Mouse (Mus musculus): ENCODE data around the gene Mup5.
"Not testable (repeated sequence)": the region's sequence is repeated elsewhere in the genome, so short reads cannot be mapped to it uniquely, and the experiment has no call there.

The Mup5 gene

DNA sequence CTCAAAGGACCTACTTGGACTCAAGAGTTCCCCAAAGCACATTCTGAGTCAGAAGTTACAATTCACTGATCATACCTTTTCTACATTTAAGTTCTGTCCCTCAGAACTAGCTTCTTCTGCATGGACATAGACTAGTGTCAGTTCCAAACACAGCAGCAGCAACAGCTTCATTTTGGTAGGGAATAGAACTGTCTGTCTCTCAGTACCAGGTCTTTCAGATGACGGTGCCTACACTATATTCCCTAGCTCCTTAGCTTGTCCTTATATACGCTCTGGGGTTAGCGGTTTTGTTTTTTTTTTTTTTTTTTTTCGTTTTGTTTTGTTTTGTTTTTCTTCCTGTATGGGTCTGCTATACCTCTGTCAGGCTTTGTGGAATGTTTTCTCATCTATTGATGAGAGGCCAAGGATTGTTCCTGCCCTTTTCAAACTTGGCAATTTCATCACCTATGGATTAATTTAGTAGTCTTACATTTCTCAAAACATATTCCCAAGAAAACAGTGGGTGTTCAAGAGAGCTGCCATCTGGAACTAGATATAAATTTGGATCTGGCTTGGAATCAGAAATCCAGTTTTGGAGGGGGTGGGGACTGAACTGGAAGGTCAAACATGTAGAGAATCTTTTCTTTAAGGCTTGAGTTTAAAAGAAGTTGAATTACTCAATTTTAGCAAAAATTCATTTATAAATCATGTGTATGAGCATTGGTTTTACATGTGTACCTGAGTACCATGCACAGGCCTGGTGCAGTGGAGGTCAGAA is at the start of gene Mup5:
Gene Mup5 (minus strand): TSS at position 282 of the 757 bp plus-strand sequence.
- DNase-seq (ENCODE audit: low read depth, low spot score): no peak

GRCm38 (mm10) chr4:61858160-61858559 is 23.1 kb upstream of the Mup5 start:
- no peak for DNase-seq (ENCODE audit: low read depth, low spot score)

- DNase-seq (ENCODE audit: low read depth, low spot score): no peak
Observed at GRCm38 (mm10) chr4:61855831-61856698, 21.0 kb upstream of the Mup5 start.

- no peak for DNase-seq (ENCODE audit: low read depth, low spot score)
Observed at GRCm38 (mm10) chr4:61855344-61855743, 20.3 kb upstream of the Mup5 start.

GRCm38 (mm10) chr4:61844758-61845455 is 9.9 kb upstream of the Mup5 start:
- DNase-seq (ENCODE audit: low read depth, low spot score): no peak

DNA sequence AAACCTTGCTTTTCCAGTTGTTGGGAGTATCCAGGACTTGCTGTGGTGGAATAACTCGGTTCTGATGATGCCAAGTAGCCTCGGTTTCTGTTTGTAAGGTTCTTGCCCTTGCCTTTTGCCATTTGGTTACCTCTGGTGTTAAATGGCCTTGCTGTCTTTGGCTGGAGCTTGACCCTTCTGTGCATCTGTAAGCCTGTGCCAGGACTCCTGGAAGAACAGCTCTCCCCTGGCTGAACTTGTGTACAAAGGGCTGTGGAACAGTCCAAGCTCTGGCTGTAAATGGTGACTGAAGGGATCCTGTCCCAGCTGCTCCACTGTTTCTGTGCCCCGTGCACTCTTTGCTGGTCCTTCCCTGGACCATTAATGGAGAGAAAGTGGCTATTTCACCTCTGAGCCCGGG is 5.8 kb downstream of the Mup5 start:
- no peak for DNase-seq (ENCODE audit: low read depth, low spot score)

GRCm38 (mm10) chr4:61823185-61823584 is 11.8 kb downstream of the Mup5 start:
- DNase-seq (ENCODE audit: low read depth, low spot score): no peak

GRCm38 (mm10) chr4:61822541-61822940 is 12.5 kb downstream of the Mup5 start:
- DNase-seq (ENCODE audit: low read depth, low spot score): not testable (repeated sequence)

GRCm38 (mm10) chr4:61815602-61816001 is 19.4 kb downstream of the Mup5 start:
- DNase-seq (ENCODE audit: low read depth, low spot score): no peak

- no peak for DNase-seq (ENCODE audit: low read depth, low spot score)
Observed at GRCm38 (mm10) chr4:61813435-61813834, 21.6 kb downstream of the Mup5 start.

- not testable (repeated sequence) for DNase-seq (ENCODE audit: low read depth, low spot score)
Observed at GRCm38 (mm10) chr4:61811193-61811592, 23.8 kb downstream of the Mup5 start.

- not testable (repeated sequence) for DNase-seq (ENCODE audit: low read depth, low spot score)
Observed at GRCm38 (mm10) chr4:61808926-61809325, 26.1 kb downstream of the Mup5 start.

DNA sequence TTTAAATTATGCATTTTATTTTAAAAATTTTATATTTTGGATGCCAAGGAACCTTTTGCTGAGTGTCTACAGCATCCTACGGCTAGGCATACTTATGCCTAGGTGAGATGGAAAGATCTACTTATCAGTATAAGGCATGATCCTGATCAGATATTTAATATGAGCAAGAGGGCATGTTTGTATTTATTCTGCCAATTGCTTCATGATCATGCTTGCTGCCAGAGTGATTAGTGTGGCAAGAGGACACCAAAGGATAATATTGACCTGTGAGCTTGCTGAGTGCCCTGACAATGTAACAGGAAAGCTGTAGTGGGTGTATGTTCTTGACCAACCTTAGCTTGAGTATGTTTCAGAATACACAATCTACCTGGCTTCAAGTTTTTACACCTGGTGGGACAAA is 45.3 kb downstream of the Mup5 start:
- DNase-seq (ENCODE audit: low read depth, low spot score): not testable (repeated sequence)

DNA sequence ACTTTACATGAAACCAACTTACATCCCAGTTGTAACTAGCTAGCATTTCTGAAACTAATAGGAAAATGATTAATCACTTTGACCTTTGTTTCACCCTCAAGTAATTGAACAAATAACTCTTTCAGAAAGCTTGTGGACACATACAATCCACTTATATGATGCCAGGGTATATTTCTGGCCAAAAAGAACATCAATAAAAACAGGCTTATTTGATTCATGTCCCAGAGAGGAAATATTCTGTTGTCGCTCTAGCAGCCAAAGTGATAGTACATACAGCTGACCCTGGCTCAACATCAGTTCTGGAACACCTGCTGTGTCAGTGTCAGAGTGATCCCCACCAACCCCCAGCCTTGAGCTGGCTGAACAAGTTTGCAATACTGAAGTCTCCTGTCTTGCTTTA is 50.8 kb downstream of the Mup5 start:
- not testable (repeated sequence) for DNase-seq (ENCODE audit: low read depth, low spot score)

DNA sequence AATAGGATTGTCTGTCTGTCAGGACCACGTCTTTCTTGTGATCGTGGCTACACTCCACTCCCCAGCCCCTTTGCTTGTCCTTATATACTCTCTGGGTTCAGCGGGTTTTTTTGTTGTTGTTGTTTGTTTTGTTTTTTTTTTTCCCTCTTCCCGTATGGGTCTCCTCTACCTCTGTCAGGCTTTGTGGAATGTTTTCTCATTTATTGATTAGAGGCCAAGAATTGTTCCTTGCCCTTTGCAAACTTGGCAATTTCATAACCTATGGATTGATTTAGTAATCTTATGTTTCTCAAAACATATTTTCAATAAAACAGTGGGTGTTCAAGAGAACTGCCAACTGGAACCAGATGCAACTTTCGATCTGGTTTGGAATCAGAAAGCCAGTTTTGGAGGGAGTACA is 52.9 kb downstream of the Mup5 start, which contains the start of gene Mup19:
Gene Mup19 (minus strand): TSS at position 101 of the 400 bp plus-strand sequence.
- DNase-seq (ENCODE audit: low read depth, low spot score): not testable (repeated sequence)

Measured in brain, embryonic 18.5 days (tissue).